Mouse (Mus musculus): ENCODE measurements at regions not wholly inside any gene's neighbourhood (a gene's known extent, or its start where the extent isn't known, plus 50 kb on each side); places are given as distances from the start of the nearest gene placed in this dataset.

DNA sequence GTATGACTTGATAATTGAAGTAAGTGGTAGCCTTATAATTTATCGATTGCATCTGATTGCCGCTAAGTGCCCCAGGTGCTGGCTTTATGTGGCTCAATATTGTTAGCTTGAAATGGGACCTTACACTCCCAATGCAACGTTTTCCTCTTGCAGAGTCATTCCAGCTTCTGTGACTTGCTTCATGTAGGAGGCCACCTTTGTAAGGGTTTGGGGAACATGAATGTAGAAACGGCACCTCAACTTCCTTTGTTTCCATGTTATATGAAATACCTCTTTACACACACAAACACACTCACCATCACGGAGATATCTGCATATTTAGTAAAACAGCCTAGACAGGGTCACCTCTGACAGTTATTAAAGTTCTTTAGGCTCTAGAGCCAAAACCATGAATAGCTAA, 59.4 kb upstream of the Cep78 start:
- H3K27ac ChIP-seq, result no peak overlapping the region
- no peaks in the 10 kb centered on the region for H3K27me3 ChIP-seq (replicated peaks)
- no peak overlapping the region for H3K4me2 ChIP-seq (replicated peaks)
- H3K9ac ChIP-seq, result no peak overlapping the region
- WGBS, result 88% methylated on average over 5 of the region's 5 CpGs
- ATAC-seq (ENCODE audit: low FRiP score, low read depth), result no peak
- no peaks in the 10 kb centered on the region for H3K9me3 ChIP-seq
- no peaks in the 10 kb centered on the region for H3K36me3 ChIP-seq
- no peak overlapping the region for H3K4me3 ChIP-seq
- no peaks in the 10 kb centered on the region for H3K4me1 ChIP-seq

DNA sequence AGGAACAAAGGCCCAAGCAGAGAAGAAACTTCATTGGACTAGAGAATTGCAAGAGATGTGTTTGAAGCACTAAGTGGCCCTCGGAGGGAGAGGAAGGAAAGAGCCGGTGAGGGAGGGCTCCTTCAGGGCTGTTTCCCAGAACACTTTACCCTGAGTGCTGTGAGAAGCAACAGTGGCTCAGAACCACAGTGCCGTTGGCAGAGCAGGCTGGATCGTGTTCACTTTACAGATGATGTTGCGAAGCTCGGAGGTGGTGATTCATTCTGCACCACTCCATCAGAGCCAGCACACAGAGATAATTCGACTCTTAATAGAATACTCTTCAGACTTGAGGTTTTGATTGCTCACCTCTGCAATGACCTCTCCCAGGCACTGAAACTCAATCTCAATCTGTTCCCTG, 58.2 kb upstream of the Cep78 start:
- no peaks in the 10 kb centered on the region for H3K36me3 ChIP-seq
- H3K9me3 ChIP-seq, result no peaks in the 10 kb centered on the region
- no peak overlapping the region for H3K4me2 ChIP-seq (replicated peaks)
- no peak overlapping the region for H3K27ac ChIP-seq
- H3K27me3 ChIP-seq (replicated peaks), result no peaks in the 10 kb centered on the region
- WGBS, result 86% methylated on average over 7 of the region's 7 CpGs
- H3K4me3 ChIP-seq, result no peak overlapping the region
- ATAC-seq (ENCODE audit: low FRiP score, low read depth), result no peak
- no peak overlapping the region for H3K9ac ChIP-seq
- no peaks in the 10 kb centered on the region for H3K4me1 ChIP-seq

- Histone ChIP-seq H3K9me3 (no peaks in the 10 kb centered on the region), H3K4me3 (no peak overlapping the region), H3K27me3 (replicated peaks) (no peaks in the 10 kb centered on the region), H3K36me3 (no peaks in the 10 kb centered on the region), H3K9ac (no peak overlapping the region), H3K4me2 (replicated peaks) (no peak overlapping the region), H3K27ac (no peak overlapping the region), H3K4me1 (no peaks in the 10 kb centered on the region)
- WGBS, result 89% methylated on average over 5 of the region's 5 CpGs
- no peak for ATAC-seq (ENCODE audit: low FRiP score, low read depth)
Observed at GRCm38 (mm10) chr19:16041891-16042290, 57.1 kb upstream of the Cep78 start.

DNA sequence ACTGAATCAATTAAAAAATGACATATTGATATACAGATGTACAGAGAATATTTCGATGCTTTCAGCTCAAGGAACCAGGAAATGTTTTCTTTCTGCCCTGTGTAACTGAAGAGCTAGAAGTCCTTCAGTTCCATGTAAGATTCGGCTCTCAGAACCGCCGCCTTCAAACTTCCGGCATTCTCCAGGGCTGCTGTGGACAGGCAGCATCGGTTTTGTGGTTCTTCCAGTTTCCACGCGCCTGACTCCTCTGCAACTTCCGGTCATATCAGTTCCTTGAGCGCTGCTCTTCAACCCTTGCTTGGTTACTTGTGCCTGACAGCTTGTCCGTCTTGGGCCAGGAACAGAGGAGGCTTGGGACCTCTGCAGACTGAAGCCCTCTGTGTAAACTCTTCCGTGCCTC, 53.0 kb upstream of the Cep78 start:
- H3K9ac ChIP-seq, result no peak overlapping the region
- no peak overlapping the region for H3K4me2 ChIP-seq (replicated peaks)
- ATAC-seq (ENCODE audit: low FRiP score, low read depth), result no peak
- no peaks in the 10 kb centered on the region for H3K36me3 ChIP-seq
- no peak overlapping the region for H3K4me3 ChIP-seq
- H3K27ac ChIP-seq, result no peak overlapping the region
- H3K27me3 ChIP-seq (replicated peaks), result no peaks in the 10 kb centered on the region
- 89% methylated on average over 12 of the region's 12 CpGs for WGBS
- no peaks in the 10 kb centered on the region for H3K9me3 ChIP-seq
- no peaks in the 10 kb centered on the region for H3K4me1 ChIP-seq
